Mouse (Mus musculus): ENCODE data around the gene Phka1. TPM values are rescaled to one million over a fixed set of nuclear protein-coding genes. Genes with fewer than 3 reads are reported as not detected.

The Phka1 gene
- polyA plus RNA-seq, 1 experiment, result 1.7 TPM

DNA sequence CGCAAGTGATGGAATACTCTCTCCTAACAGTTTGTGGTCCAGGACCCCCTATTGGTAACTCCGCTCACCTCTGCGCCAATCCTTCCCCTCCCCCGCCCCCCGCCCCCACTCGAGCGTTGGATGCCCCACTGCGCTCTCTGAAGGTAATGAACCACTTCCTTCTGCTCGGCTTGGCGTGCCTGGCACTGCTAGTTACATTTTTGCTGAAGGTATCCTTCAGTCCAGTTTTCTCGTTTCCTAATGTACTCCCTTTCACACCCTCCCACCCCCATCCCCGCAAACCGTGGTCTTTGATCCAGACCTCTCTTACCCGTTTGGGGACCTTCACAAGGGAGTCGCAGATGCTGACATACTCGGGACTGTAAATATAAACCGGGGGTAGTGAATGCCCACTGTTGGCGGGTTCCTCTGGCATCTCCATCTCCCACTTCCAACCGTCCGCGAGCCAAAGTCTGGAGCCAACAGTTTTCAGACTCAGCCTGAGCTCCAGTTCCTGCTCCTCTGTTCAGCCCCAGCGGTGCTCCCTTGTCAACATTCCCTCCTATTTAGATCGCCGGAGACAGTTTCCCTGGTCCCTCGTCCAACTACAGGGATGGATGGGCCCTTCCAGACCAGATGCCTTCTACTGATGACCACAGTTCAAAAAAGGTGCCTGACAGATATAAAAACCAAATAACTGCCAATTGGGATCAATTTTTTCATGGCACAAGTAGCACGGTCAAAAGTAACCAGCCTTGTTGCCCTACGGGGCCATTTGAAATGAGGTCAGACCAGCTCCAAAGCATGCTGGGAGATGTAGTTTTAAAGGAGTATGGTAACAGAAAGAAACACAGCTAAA is 139.2 kb downstream of the Phka1 start, which contains the start of gene Hdac8:
Gene Hdac8 (minus strand): TSS at position 716 of the 838 bp plus-strand sequence.
- DNase-seq, result peak; percentile 44
- H3K4me3 ChIP-seq (ENCODE audit: control insufficient read depth, insufficient read depth, low read length), result peak within 1 kb of the TSS; percentile 99
- H3K4me1 ChIP-seq (replicated peaks; ENCODE audit: control insufficient read depth, insufficient read depth, low read length), result no peaks in the 10 kb centered on the region; the same call in 1 of the 2 replicates
- TF ChIP-seq CTCF (IDR thresholded peaks at IDR 0.05; ENCODE audit: borderline replicate concordance, control insufficient read depth, extremely low read depth, insufficient read depth, low read length, poor library complexity) (no peak), POLR2A (IDR thresholded peaks at IDR 0.05; ENCODE audit: control insufficient read depth, extremely low read depth, insufficient read depth, low read length, poor library complexity) (no peak)
- H3K36me3 ChIP-seq (ENCODE audit: control insufficient read depth, insufficient read depth, low read length), result no peaks in the 10 kb centered on the region
- H3K27ac ChIP-seq (ENCODE audit: control insufficient read depth, insufficient read depth, low read length), result peak within 1 kb of the TSS; percentile 41
- H3K27me3 ChIP-seq (ENCODE audit: control insufficient read depth, insufficient read depth, low read length), result no peaks in the 10 kb centered on the region
- WGBS, result under 1% methylated on average over 27 of the region's 27 CpGs

DNA sequence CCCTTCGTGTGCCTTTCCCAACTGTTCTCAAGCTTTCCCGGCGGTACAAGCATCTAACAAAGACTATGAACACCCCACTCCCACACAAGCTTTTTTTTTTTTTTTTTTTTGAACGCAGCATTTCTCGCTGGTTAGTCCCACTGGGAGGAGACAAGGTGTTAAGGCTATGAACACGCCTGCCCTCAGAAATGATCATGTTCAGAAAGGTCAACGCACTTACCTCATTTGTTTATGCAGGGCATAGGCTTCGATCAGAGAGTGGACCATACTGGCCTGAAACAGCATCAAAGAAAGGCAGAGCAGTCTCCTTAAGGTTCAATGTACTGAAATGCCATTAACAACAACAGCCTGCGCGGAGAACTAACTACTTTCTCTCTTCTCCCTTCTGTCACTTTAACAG is 139.9 kb downstream of the Phka1 start:
- H3K4me3 ChIP-seq (ENCODE audit: control insufficient read depth, insufficient read depth, low read length), result peak overlapping the region; percentile 99; the same call in 1 of the 2 replicates
- 23% methylated on average over 10 of the region's 10 CpGs for WGBS
- H3K27me3 ChIP-seq (ENCODE audit: control insufficient read depth, insufficient read depth, low read length), result no peaks in the 10 kb centered on the region
- no peak overlapping the region for H3K27ac ChIP-seq (ENCODE audit: control insufficient read depth, insufficient read depth, low read length)
- H3K36me3 ChIP-seq (ENCODE audit: control insufficient read depth, insufficient read depth, low read length), result no peaks in the 10 kb centered on the region
- no peaks in the 10 kb centered on the region; the same call in 1 of the 2 replicates for H3K4me1 ChIP-seq (replicated peaks; ENCODE audit: control insufficient read depth, insufficient read depth, low read length)
- no peak for TF ChIP-seq POLR2A (IDR thresholded peaks at IDR 0.05; ENCODE audit: control insufficient read depth, extremely low read depth, insufficient read depth, low read length, poor library complexity)
- no peak for TF ChIP-seq CTCF (IDR thresholded peaks at IDR 0.05; ENCODE audit: borderline replicate concordance, control insufficient read depth, extremely low read depth, insufficient read depth, low read length, poor library complexity)
- no peak for DNase-seq

DNA sequence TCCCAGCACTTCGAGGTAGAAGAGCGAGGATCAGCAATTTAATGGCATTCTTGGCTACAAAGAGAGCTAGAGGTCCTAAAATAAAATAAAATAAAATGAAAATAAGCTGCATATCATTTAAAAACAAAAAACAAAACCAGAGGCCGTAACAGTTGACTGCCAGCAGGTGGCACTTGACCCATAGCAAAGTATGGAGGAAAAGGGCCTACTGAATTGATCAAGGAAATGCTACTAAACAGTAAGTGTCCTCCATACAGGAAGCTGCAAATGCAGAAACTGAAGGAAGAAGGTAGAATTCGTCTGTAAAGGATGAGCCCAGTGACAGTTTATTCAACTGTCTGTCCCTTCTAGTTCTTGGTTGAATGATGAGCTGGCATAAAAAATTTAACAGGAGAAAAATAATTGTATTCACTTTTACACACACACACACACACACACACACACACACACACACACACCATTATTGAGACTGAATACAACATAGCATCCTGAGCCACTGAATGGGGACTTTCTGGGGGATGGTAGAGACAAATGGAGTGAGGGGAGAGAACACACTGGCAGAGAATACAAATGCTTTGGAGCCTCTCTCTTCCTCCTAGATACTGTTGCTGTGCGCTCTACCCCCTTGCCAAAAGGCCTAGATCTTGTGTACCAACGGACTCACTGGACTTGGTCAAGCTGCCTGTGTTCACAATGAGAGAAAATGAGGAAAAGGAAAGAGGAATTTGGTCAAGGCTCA is 149.9 kb downstream of the Phka1 start:
- Histone ChIP-seq H3K36me3 (ENCODE audit: control insufficient read depth, insufficient read depth, low read length) (no peaks in the 10 kb centered on the region), H3K4me1 (replicated peaks; ENCODE audit: control insufficient read depth, insufficient read depth, low read length) (no peaks in the 10 kb centered on the region), H3K4me3 (ENCODE audit: control insufficient read depth, insufficient read depth, low read length) (no peak overlapping the region), H3K27ac (ENCODE audit: control insufficient read depth, insufficient read depth, low read length) (no peak overlapping the region), H3K27me3 (ENCODE audit: control insufficient read depth, insufficient read depth, low read length) (no peaks in the 10 kb centered on the region)
- TF ChIP-seq CTCF (IDR thresholded peaks at IDR 0.05; ENCODE audit: borderline replicate concordance, control insufficient read depth, extremely low read depth, insufficient read depth, low read length, poor library complexity) (no peak), POLR2A (IDR thresholded peaks at IDR 0.05; ENCODE audit: control insufficient read depth, extremely low read depth, insufficient read depth, low read length, poor library complexity) (no peak)
- 76% methylated on average over 6 of the region's 6 CpGs for WGBS
- peak; percentile 11 for DNase-seq

DNA sequence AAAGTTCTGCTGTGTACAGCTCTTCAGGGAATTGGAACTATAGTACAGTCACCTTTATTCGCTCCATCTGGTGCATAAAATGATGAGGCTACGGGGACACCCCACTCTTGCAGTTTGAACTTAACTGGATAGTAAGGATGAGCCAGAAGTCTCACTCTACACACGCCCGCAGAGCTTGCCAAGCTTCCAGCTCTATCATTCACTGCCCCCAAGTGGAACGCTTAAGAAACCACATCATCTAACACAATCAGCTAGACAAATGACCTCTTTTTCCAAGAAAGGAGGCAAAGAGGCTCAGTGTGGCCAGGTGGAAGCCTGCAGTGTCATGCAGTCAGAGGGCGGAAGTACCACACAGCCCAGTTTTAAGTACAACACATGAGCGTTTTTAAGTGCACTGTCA is 158.5 kb downstream of the Phka1 start:
- Histone ChIP-seq H3K27me3 (ENCODE audit: control insufficient read depth, insufficient read depth, low read length) (no peaks in the 10 kb centered on the region), H3K36me3 (ENCODE audit: control insufficient read depth, insufficient read depth, low read length) (no peaks in the 10 kb centered on the region), H3K4me3 (ENCODE audit: control insufficient read depth, insufficient read depth, low read length) (no peak overlapping the region), H3K27ac (ENCODE audit: control insufficient read depth, insufficient read depth, low read length) (no peak overlapping the region), H3K4me1 (replicated peaks; ENCODE audit: control insufficient read depth, insufficient read depth, low read length) (no peaks in the 10 kb centered on the region)
- 93% methylated on average over 7 of the region's 7 CpGs for WGBS
- no peak for TF ChIP-seq POLR2A (IDR thresholded peaks at IDR 0.05; ENCODE audit: control insufficient read depth, extremely low read depth, insufficient read depth, low read length, poor library complexity)
- TF ChIP-seq CTCF (IDR thresholded peaks at IDR 0.05; ENCODE audit: borderline replicate concordance, control insufficient read depth, extremely low read depth, insufficient read depth, low read length, poor library complexity), result no peak
- DNase-seq, result no peak

DNA sequence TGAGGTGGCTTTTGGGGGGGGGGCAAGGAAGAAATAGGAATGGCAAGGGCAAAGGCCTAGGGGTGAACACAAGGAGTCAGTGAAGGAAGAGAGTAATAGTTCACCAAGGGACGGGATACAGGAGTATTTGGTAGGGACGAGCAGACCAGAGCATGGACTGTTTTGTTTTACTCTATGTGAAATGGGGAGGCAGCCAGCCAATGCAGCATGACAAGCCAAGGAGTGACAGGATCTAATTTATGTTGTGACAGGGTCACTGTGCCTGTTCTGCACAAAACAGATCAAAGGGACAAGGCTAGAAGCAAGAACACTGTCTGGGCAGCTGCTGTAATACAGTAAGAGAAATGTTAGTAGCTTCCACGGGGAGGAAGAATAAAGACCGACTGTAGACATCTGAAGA is 164.4 kb downstream of the Phka1 start:
- WGBS, result 91% methylated on average over 4 of the region's 4 CpGs
- Histone ChIP-seq H3K36me3 (ENCODE audit: control insufficient read depth, insufficient read depth, low read length) (no peaks in the 10 kb centered on the region), H3K27me3 (ENCODE audit: control insufficient read depth, insufficient read depth, low read length) (no peaks in the 10 kb centered on the region), H3K4me3 (ENCODE audit: control insufficient read depth, insufficient read depth, low read length) (no peak overlapping the region), H3K4me1 (replicated peaks; ENCODE audit: control insufficient read depth, insufficient read depth, low read length) (no peaks in the 10 kb centered on the region), H3K27ac (ENCODE audit: control insufficient read depth, insufficient read depth, low read length) (no peak overlapping the region)
- no peak for DNase-seq
- TF ChIP-seq POLR2A (IDR thresholded peaks at IDR 0.05; ENCODE audit: control insufficient read depth, extremely low read depth, insufficient read depth, low read length, poor library complexity) (no peak), CTCF (IDR thresholded peaks at IDR 0.05; ENCODE audit: borderline replicate concordance, control insufficient read depth, extremely low read depth, insufficient read depth, low read length, poor library complexity) (no peak)

DNA sequence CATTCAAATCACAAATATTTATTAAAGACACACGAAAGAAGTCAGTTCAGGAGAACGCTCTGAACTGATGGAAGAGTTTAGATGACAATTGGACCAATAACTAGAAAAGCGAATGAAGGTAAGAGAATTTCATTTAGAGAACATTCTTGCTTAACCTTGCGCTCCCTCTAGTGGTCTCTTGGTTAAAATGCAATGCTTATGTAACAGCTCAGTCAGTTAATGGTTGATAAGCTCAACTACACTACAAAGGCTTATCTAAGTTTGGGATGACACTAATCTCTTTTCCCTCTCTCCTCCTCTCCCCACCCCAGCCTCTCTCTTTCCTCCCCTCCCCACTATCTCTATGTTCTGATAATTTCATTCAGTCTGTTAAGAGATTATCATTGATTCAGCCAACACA is 165.1 kb downstream of the Phka1 start:
- WGBS, result 46% methylated on average over 4 of the region's 4 CpGs
- DNase-seq, result peak; percentile 5
- TF ChIP-seq POLR2A (IDR thresholded peaks at IDR 0.05; ENCODE audit: control insufficient read depth, extremely low read depth, insufficient read depth, low read length, poor library complexity) (no peak), CTCF (IDR thresholded peaks at IDR 0.05; ENCODE audit: borderline replicate concordance, control insufficient read depth, extremely low read depth, insufficient read depth, low read length, poor library complexity) (no peak)
- no peaks in the 10 kb centered on the region for H3K4me1 ChIP-seq (replicated peaks; ENCODE audit: control insufficient read depth, insufficient read depth, low read length)
- no peaks in the 10 kb centered on the region for H3K27me3 ChIP-seq (ENCODE audit: control insufficient read depth, insufficient read depth, low read length)
- no peaks in the 10 kb centered on the region for H3K36me3 ChIP-seq (ENCODE audit: control insufficient read depth, insufficient read depth, low read length)
- no peak overlapping the region for H3K27ac ChIP-seq (ENCODE audit: control insufficient read depth, insufficient read depth, low read length)
- H3K4me3 ChIP-seq (ENCODE audit: control insufficient read depth, insufficient read depth, low read length), result no peak overlapping the region
